10 mouse cellular contexts compared by ENCODE assay signal in the genomic region with DNA sequence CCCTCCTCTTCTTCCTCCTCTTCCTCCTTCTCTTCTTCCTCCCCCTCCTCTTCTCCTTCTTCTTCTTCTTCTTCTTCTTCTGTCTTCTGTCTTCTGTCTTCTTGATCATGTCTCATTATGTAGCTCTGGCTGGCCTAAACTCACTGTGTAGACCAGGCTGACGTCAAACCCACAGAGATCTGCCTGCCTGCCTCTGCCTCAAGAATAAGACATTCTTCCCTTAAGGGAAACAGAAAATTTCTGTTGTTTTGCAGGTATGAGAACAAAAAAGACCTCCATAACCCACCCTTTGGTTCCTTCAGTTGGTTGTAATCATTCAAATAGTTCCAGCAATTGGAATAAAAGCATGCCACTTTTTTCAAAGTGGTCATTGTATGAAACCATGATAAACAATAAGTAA. TPM values are rescaled to one million over a fixed set of nuclear protein-coding genes. Genes with fewer than 3 reads are reported as not detected.
DNase-seq lines count a peak whose midpoint lies in the region; ATAC-seq and TF ChIP-seq lines count a peak whose summit lies in the region.
"Had no signal": no experiment of that assay in that cellular context is flagged by ENCODE, and none has a peak within 500 bp of the region (broad histone marks: within the 10 kb centered on the region; RNA-seq: fewer than 3 reads in every experiment).

No protein-coding gene starts in this region.

- H3K9ac ChIP-seq in midbrain, embryonic 14.5 days (replicated peaks; ENCODE audit: low read length) = no peak overlapping the region
- H3K9ac ChIP-seq in midbrain, embryonic 11.5 days (ENCODE audit: low read length) = no peak overlapping the region
- no peak overlapping the region for H3K9ac ChIP-seq in midbrain, embryonic 16.5 days (ENCODE audit: low read depth, low read length)

- ATAC-seq in midbrain, embryonic 14.5 days (ENCODE audit: low FRiP score, low TSS enrichment) = no peak
- ATAC-seq in midbrain, embryonic 11.5 days (ENCODE audit: low FRiP score) = no peak
- ATAC-seq in midbrain, embryonic 16.5 days = no peak

- no peak for DNase-seq in heart, embryonic 10.5 days (ENCODE audit: low spot score)
- no peak for DNase-seq in heart, adult 9 months (ENCODE audit: low spot score in 2 of 2)
- DNase-seq in kidney, adult 2 months = no peak
- DNase-seq in kidney, adult 8-10 months = no peak
- DNase-seq in midbrain, embryonic 14.5 days = no peak
- DNase-seq in midbrain, embryonic 11.5 days (ENCODE audit: low spot score, missing footprints) = no peak
- no peak for DNase-seq in cerebellum, adult 2 months
- DNase-seq: adrenal gland, postnatal 10 days had no signal

- peaks cover 28% of the 10 kb centered on the region for H3K4me1 ChIP-seq in heart, embryonic 10.5 days
- peaks cover 24% of the 10 kb centered on the region for H3K4me1 ChIP-seq in kidney, adult 2 months (ENCODE audit: control insufficient read depth, insufficient read depth, low read length)
- peaks cover 43% of the 10 kb centered on the region for H3K4me1 ChIP-seq in midbrain, embryonic 14.5 days (ENCODE audit: control insufficient read depth, insufficient read depth, low read length)
- peaks cover 9% of the 10 kb centered on the region for H3K4me1 ChIP-seq in midbrain, embryonic 11.5 days (ENCODE audit: control insufficient read depth, insufficient read depth, low read length)
- peaks cover 36% of the 10 kb centered on the region for H3K4me1 ChIP-seq in midbrain, embryonic 16.5 days (ENCODE audit: control insufficient read depth, insufficient read depth, low read length)
- 0 out of 2 replicates have a peak, but pooled peaks cover 6% of the 10 kb centered on the region for H3K4me1 ChIP-seq in cerebellum, adult 2 months (ENCODE audit: control insufficient read depth, insufficient read depth, low read length)

- H3K9me3 ChIP-seq in heart, embryonic 10.5 days = no peaks in the 10 kb centered on the region
- no peaks in the 10 kb centered on the region for H3K9me3 ChIP-seq in midbrain, embryonic 14.5 days (ENCODE audit: control insufficient read depth, low read length)
- H3K9me3 ChIP-seq in midbrain, embryonic 11.5 days (ENCODE audit: control insufficient read depth, low read length) = no peaks in the 10 kb centered on the region
- no peaks in the 10 kb centered on the region for H3K9me3 ChIP-seq in midbrain, embryonic 16.5 days (replicated peaks; ENCODE audit: control insufficient read depth, low read length, poor library complexity, severe bottlenecking)

- H3K36me3 ChIP-seq in heart, embryonic 10.5 days = peaks cover 59% of the 10 kb centered on the region
- H3K36me3 ChIP-seq in kidney, adult 2 months (ENCODE audit: control insufficient read depth, insufficient read depth, low read length) = peaks cover 3% of the 10 kb centered on the region; the same call in 1 of the 2 replicates
- peaks cover 54% of the 10 kb centered on the region for H3K36me3 ChIP-seq in midbrain, embryonic 14.5 days (ENCODE audit: control insufficient read depth, insufficient read depth, low read length)
- peaks cover 11% of the 10 kb centered on the region for H3K36me3 ChIP-seq in midbrain, embryonic 11.5 days (ENCODE audit: control insufficient read depth, insufficient read depth, low read length)
- peaks cover 19% of the 10 kb centered on the region for H3K36me3 ChIP-seq in midbrain, embryonic 16.5 days (ENCODE audit: control insufficient read depth, insufficient read depth, low read length)

- WGBS in heart, embryonic 10.5 days = 65% methylated on average over 1 of the region's 1 CpGs
- WGBS in kidney, adult 2 months = 50% methylated on average over 1 of the region's 1 CpGs
- 78% methylated on average over 1 of the region's 1 CpGs for WGBS in midbrain, embryonic 14.5 days
- WGBS in midbrain, embryonic 11.5 days = 71% methylated on average over 1 of the region's 1 CpGs
- 65% methylated on average over 1 of the region's 1 CpGs for WGBS in midbrain, embryonic 16.5 days
- 47% methylated on average over 1 of the region's 1 CpGs for WGBS in cerebellum, adult 2 months

- no peak for TF ChIP-seq POLR2A in kidney, adult 2 months (IDR thresholded peaks at IDR 0.05; ENCODE audit: low read depth, low read length)
- TF ChIP-seq POLR2A in cerebellum, adult 2 months (IDR thresholded peaks at IDR 0.05; ENCODE audit: borderline replicate concordance, insufficient read depth, low read length) = no peak

- no peak overlapping the region for H3K4me3 ChIP-seq in heart, embryonic 10.5 days
- no peak overlapping the region for H3K4me3 ChIP-seq in kidney, adult 2 months (ENCODE audit: insufficient read depth, low read depth, low read length)
- H3K4me3 ChIP-seq in midbrain, embryonic 14.5 days (replicated peaks; ENCODE audit: low read depth, low read length) = no peak overlapping the region
- H3K4me3 ChIP-seq in midbrain, embryonic 11.5 days (ENCODE audit: low read depth, low read length) = no peak overlapping the region
- H3K4me3 ChIP-seq in midbrain, embryonic 16.5 days (ENCODE audit: low read depth, low read length) = no peak overlapping the region
- no peak overlapping the region for H3K4me3 ChIP-seq in cerebellum, adult 2 months (replicated peaks; ENCODE audit: insufficient read depth, low read depth, low read length)

- no peak for TF ChIP-seq CTCF in kidney, adult 2 months (conservative IDR thresholded peaks at IDR 0.05; ENCODE audit: insufficient read depth, insufficient read length, low read depth, low read length)
- TF ChIP-seq CTCF in cerebellum, adult 2 months (IDR thresholded peaks at IDR 0.05; ENCODE audit: borderline replicate concordance, insufficient read depth, low read depth, low read length) = no peak

- H3K27me3 ChIP-seq in heart, embryonic 10.5 days (ENCODE audit: insufficient read depth, poor library complexity, severe bottlenecking) = no peaks in the 10 kb centered on the region
- H3K27me3 ChIP-seq in kidney, adult 2 months (replicated peaks; ENCODE audit: control insufficient read depth, insufficient read depth, low read length) = no peaks in the 10 kb centered on the region
- H3K27me3 ChIP-seq in midbrain, embryonic 14.5 days (ENCODE audit: control insufficient read depth, insufficient read depth, low read length) = no peaks in the 10 kb centered on the region
- H3K27me3 ChIP-seq in midbrain, embryonic 11.5 days (ENCODE audit: control insufficient read depth, insufficient read depth, low read length) = no peaks in the 10 kb centered on the region
- H3K27me3 ChIP-seq in midbrain, embryonic 16.5 days (ENCODE audit: control insufficient read depth, insufficient read depth, low read depth, low read length) = no peaks in the 10 kb centered on the region
- no peaks in the 10 kb centered on the region for H3K27me3 ChIP-seq in cerebellum, adult 2 months (ENCODE audit: control insufficient read depth, insufficient read depth, low read length)
- H3K27me3 ChIP-seq: CH12.LX had no signal

- H3K4me2 ChIP-seq in midbrain, embryonic 14.5 days (ENCODE audit: low read length) = peak overlapping the region; percentile 81
- no peak overlapping the region for H3K4me2 ChIP-seq in midbrain, embryonic 11.5 days
- peak overlapping the region; percentile 68; the same call in 1 of the 2 replicates for H3K4me2 ChIP-seq in midbrain, embryonic 16.5 days (ENCODE audit: low read length)

- peak overlapping the region; percentile 71; the same call in 1 of the 2 replicates for H3K27ac ChIP-seq in heart, embryonic 10.5 days
- peak overlapping the region; percentile 5; the same call in 1 of the 2 replicates for H3K27ac ChIP-seq in kidney, adult 2 months (ENCODE audit: insufficient read depth, low read depth, low read length)
- H3K27ac ChIP-seq in midbrain, embryonic 14.5 days (replicated peaks; ENCODE audit: low read depth, low read length) = no peak overlapping the region
- H3K27ac ChIP-seq in midbrain, embryonic 11.5 days (ENCODE audit: low read depth, low read length) = no peak overlapping the region
- H3K27ac ChIP-seq in midbrain, embryonic 16.5 days (ENCODE audit: low read length) = no peak overlapping the region
- H3K27ac ChIP-seq in cerebellum, adult 2 months (ENCODE audit: insufficient read depth, low read length) = no peak overlapping the region

RNA-seq across cellular contexts. Expression of gene Zscan2, which starts 3.4 kb away (rescaled TPM):
- polyA plus RNA-seq in heart, embryonic 10.5 days (2016; fragmentation: Nextera tagmentation; extraction: Ambion mirVana) = 2.3 and 2.5 TPM in 2 replicates
- 5.2 and 5.4 TPM in 2 replicates for polyA plus RNA-seq in kidney, adult 2 months (2012; rRNA removed)
- polyA plus RNA-seq in midbrain, embryonic 14.5 days (2014; fragmentation: Nextera tagmentation; extraction: Ambion mirVana) = 5.8 and 7.1 TPM in 2 replicates
- polyA plus RNA-seq in midbrain, embryonic 11.5 days (2014; fragmentation: Nextera tagmentation; extraction: Ambion mirVana) = 3.8 and 5.0 TPM in 2 replicates
- polyA plus RNA-seq in midbrain, embryonic 16.5 days (2015; fragmentation: Nextera tagmentation; extraction: Ambion mirVana) = 4.0 TPM in 2 replicates
- polyA plus RNA-seq in cerebellum, adult 2 months (2012; rRNA removed) = 8.6 and 10.2 TPM in 2 replicates

RNA-seq across cellular contexts. Expression of gene Wdr73, which starts 36.9 kb away (rescaled TPM):
- polyA plus RNA-seq in heart, embryonic 10.5 days (2016; fragmentation: Nextera tagmentation; extraction: Ambion mirVana) = 27.1 and 39.6 TPM in 2 replicates
- polyA plus RNA-seq in kidney, adult 2 months (2012; rRNA removed) = 15.4 and 16.1 TPM in 2 replicates
- polyA plus RNA-seq in midbrain, embryonic 14.5 days (2014; fragmentation: Nextera tagmentation; extraction: Ambion mirVana) = 32.8 and 36.1 TPM in 2 replicates
- polyA plus RNA-seq in midbrain, embryonic 11.5 days (2014; fragmentation: Nextera tagmentation; extraction: Ambion mirVana) = 36.1 and 41.2 TPM in 2 replicates
- polyA plus RNA-seq in midbrain, embryonic 16.5 days (2015; fragmentation: Nextera tagmentation; extraction: Ambion mirVana) = 35.1 and 36.3 TPM in 2 replicates
- 22.2 and 22.8 TPM in 2 replicates for polyA plus RNA-seq in cerebellum, adult 2 months (2012; rRNA removed)

RNA-seq across cellular contexts. Expression of gene Iqgap1, which starts 38.4 kb away (rescaled TPM):
- polyA plus RNA-seq in heart, embryonic 10.5 days (2016; fragmentation: Nextera tagmentation; extraction: Ambion mirVana) = 37.7 and 39.5 TPM in 2 replicates
- polyA plus RNA-seq in kidney, adult 2 months (2012; rRNA removed) = 38.1 and 42.0 TPM in 2 replicates
- polyA plus RNA-seq in midbrain, embryonic 14.5 days (2014; fragmentation: Nextera tagmentation; extraction: Ambion mirVana) = 14.0 and 22.3 TPM in 2 replicates
- polyA plus RNA-seq in midbrain, embryonic 11.5 days (2014; fragmentation: Nextera tagmentation; extraction: Ambion mirVana) = 23.5 and 24.8 TPM in 2 replicates
- polyA plus RNA-seq in midbrain, embryonic 16.5 days (2015; fragmentation: Nextera tagmentation; extraction: Ambion mirVana) = 17.5 and 21.2 TPM in 2 replicates
- polyA plus RNA-seq in cerebellum, adult 2 months (2012; rRNA removed) = 21.0 and 21.5 TPM in 2 replicates

RNA-seq across cellular contexts. Expression of gene Nmb, which starts 40.7 kb away (rescaled TPM):
- polyA plus RNA-seq in heart, embryonic 10.5 days (2016; fragmentation: Nextera tagmentation; extraction: Ambion mirVana) = 4.9 and 6.5 TPM in 2 replicates
- 4.6 and 5.0 TPM in 2 replicates for polyA plus RNA-seq in kidney, adult 2 months (2012; rRNA removed)
- 8.5 and 9.0 TPM in 2 replicates for polyA plus RNA-seq in midbrain, embryonic 14.5 days (2014; fragmentation: Nextera tagmentation; extraction: Ambion mirVana)
- 6.9 and 7.9 TPM in 2 replicates for polyA plus RNA-seq in midbrain, embryonic 11.5 days (2014; fragmentation: Nextera tagmentation; extraction: Ambion mirVana)
- polyA plus RNA-seq in midbrain, embryonic 16.5 days (2015; fragmentation: Nextera tagmentation; extraction: Ambion mirVana) = 4.6 and 5.9 TPM in 2 replicates
- polyA plus RNA-seq in cerebellum, adult 2 months (2012; rRNA removed) = 9.8 and 10.9 TPM in 2 replicates

Comparison
In these comparisons a context has a peak if more than half of its experiments do, and no peak if none do; other contexts are left out.
1. H3K27ac ChIP-seq: peak in heart, embryonic 10.5 days (single experiment) and kidney, adult 2 months (single experiment); none in midbrain, embryonic 14.5 days (single experiment), midbrain, embryonic 11.5 days (single experiment), midbrain, embryonic 16.5 days (single experiment) and cerebellum, adult 2 months (single experiment).